Mouse (Mus musculus): ENCODE data around the gene Ddx19b. TPM values are rescaled to one million over a fixed set of nuclear protein-coding genes. Genes with fewer than 3 reads are reported as not detected.

The Ddx19b gene
- total and polyA plus RNA-seq, 3 experiments = 12.6 to 14.4 (median 13.5) TPM

DNA sequence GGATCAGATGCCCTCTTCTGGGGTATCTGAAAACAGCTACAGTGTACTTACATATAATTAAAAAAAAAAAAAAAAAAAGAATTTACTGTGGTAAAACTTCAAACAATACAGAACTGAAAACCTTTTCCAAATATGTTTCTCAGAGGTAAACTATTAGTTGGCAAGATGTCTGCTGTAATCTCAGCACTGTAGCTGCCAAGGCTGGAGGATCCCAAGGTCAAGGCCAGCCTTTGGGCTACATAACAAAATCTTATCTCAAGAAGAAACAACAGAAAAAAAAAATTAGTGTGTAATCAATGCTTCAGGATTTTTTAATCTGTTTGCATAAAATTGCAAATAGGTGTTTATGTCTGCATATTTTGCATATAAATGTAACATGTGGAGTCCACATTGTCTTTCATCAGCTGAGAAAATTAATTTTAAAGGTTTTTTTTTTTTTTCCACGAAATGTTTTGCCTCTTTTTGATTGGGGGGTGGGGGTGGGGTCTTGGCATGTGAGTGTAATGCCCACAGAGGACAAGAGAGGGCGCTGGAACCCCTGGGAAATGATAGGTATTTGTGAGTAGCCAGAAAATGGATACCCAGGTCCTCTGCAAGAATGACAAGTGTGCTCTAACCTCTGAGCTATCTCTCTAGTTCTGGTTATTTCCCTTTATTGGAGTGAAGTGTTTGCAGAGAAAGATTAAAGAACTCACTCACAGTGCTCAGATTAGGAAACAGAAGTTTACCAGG lies 12.6 kb upstream of the Ddx19b start:
- TF ChIP-seq CTCF (conservative IDR thresholded peaks at IDR 0.05 in 1 of 2, IDR thresholded peaks at IDR 0.05 in 1 of 2; ENCODE audit: low read depth in 2 of 2, low read length in 2 of 2) (peak; percentile 9 to 45; a peak in 2 of 4 replicates), MEF2A (IDR thresholded peaks at IDR 0.05; ENCODE audit: borderline replicate concordance, low read depth, low read length) (no peak), NRF1 (IDR thresholded peaks at IDR 0.05; ENCODE audit: low read depth, low read length) (no peak), KAT2A (IDR thresholded peaks at IDR 0.05; ENCODE audit: insufficient replicate concordance, low read length) (no peak), ZNF384 (IDR thresholded peaks at IDR 0.05; ENCODE audit: low read depth, low read length) (no peak)
- no peaks in the 10 kb centered on the region for H3K9me3 ChIP-seq (replicated peaks; ENCODE audit: low read length)
- no peak for DNase-seq (ENCODE audit: extremely low read depth)
- no peak overlapping the region for H3K9ac ChIP-seq (ENCODE audit: insufficient read depth, low read depth)
- peaks cover 83 to 97% of the 10 kb centered on the region in 2 experiments for H3K36me3 ChIP-seq (replicated peaks in 1 of 2; ENCODE audit: control insufficient read depth in 1 of 2, insufficient read depth in 1 of 2, low read length in 1 of 2)
- H3K79me2 ChIP-seq (replicated peaks; ENCODE audit: control insufficient read depth, extremely low read depth, insufficient read depth, poor library complexity, severe bottlenecking) = peaks cover 6% of the 10 kb centered on the region
- no peak overlapping the region for H3K4me2 ChIP-seq (ENCODE audit: insufficient read depth, low read depth, poor library complexity, severe bottlenecking)
- H3K4me3 ChIP-seq (replicated peaks in 1 of 3; ENCODE audit: low read depth in 2 of 3, low read length in 2 of 3, poor library complexity in 1 of 3) = no peak overlapping the region
- no peaks in the 10 kb centered on the region for H3K4me1 ChIP-seq (ENCODE audit: control insufficient read depth in 1 of 2, insufficient read depth in 2 of 2)
- H3K27ac ChIP-seq (ENCODE audit: insufficient read depth, low read depth) = no peak overlapping the region
- dilution Hi-C loops (cut with MboI; ENCODE audit: extremely low pct_ligation_motif_present, extremely low pct_unique_long_range_greater_than_20kb, low sequenced_read_pairs) (no loop called here), in situ Hi-C loops (cut with MboI; ENCODE audit: low pct_ligation_motif_present, low pct_unique_long_range_greater_than_20kb, low sequenced_read_pairs) (no loop called here)
- H3K27me3 ChIP-seq (replicated peaks) = no peaks in the 10 kb centered on the region

- peaks cover 78 to 95% of the 10 kb centered on the region in 2 experiments for H3K36me3 ChIP-seq (replicated peaks in 1 of 2; ENCODE audit: control insufficient read depth in 1 of 2, insufficient read depth in 1 of 2, low read length in 1 of 2)
- H3K27ac ChIP-seq (ENCODE audit: insufficient read depth, low read depth) = no peak overlapping the region
- no peak overlapping the region for H3K4me2 ChIP-seq (ENCODE audit: insufficient read depth, low read depth, poor library complexity, severe bottlenecking)
- H3K79me2 ChIP-seq (replicated peaks; ENCODE audit: control insufficient read depth, extremely low read depth, insufficient read depth, poor library complexity, severe bottlenecking) = peaks cover 19% of the 10 kb centered on the region
- no peaks in the 10 kb centered on the region for H3K27me3 ChIP-seq (replicated peaks)
- H3K4me3 ChIP-seq (replicated peaks in 1 of 3; ENCODE audit: low read depth in 2 of 3, low read length in 2 of 3, poor library complexity in 1 of 3) = no peak overlapping the region
- no peaks in the 10 kb centered on the region for H3K9me3 ChIP-seq (replicated peaks; ENCODE audit: low read length)
- peaks cover 0 to 2% of the 10 kb centered on the region in 2 experiments; a peak in 1 of 4 replicates for H3K4me1 ChIP-seq (ENCODE audit: control insufficient read depth in 1 of 2, insufficient read depth in 2 of 2)
- H3K9ac ChIP-seq (ENCODE audit: insufficient read depth, low read depth) = no peak overlapping the region
- no peak for DNase-seq (ENCODE audit: extremely low read depth)
- TF ChIP-seq NRF1 (IDR thresholded peaks at IDR 0.05; ENCODE audit: low read depth, low read length) (no peak), ZC3H11A (IDR thresholded peaks at IDR 0.05; ENCODE audit: low read depth, low read length) (no peak), HCFC1 (IDR thresholded peaks at IDR 0.05; ENCODE audit: low read depth, low read length) (no peak), POLR2AphosphoS2 (IDR thresholded peaks at IDR 0.05; ENCODE audit: low read depth, low read length) (no peak), MAX (IDR thresholded peaks at IDR 0.05; ENCODE audit: low read length) (no peak), TBP (conservative IDR thresholded peaks at IDR 0.05; ENCODE audit: low read depth, low read length) (no peak), ELF1 (IDR thresholded peaks at IDR 0.05; ENCODE audit: low read depth, low read length) (no peak), CHD2 (IDR thresholded peaks at IDR 0.05; ENCODE audit: low read length) (no peak), MXI1 (IDR thresholded peaks at IDR 0.05; ENCODE audit: low read depth, low read length) (no peak), SMC3 (IDR thresholded peaks at IDR 0.05; ENCODE audit: low read depth, low read length) (no peak), CHD1 (IDR thresholded peaks at IDR 0.05; ENCODE audit: low read depth, low read length) (no peak), MAZ (IDR thresholded peaks at IDR 0.05; ENCODE audit: low read depth, low read length) (no peak), KAT2A (IDR thresholded peaks at IDR 0.05; ENCODE audit: insufficient replicate concordance, low read length) (no peak), NELFE (IDR thresholded peaks at IDR 0.05; ENCODE audit: low read depth, low read length) (no peak), MYC (IDR thresholded peaks at IDR 0.05; ENCODE audit: low read depth, low read length) (no peak), IRF4 (IDR thresholded peaks at IDR 0.05; ENCODE audit: low read depth, low read length) (no peak)
- dilution Hi-C loops (cut with MboI; ENCODE audit: extremely low pct_ligation_motif_present, extremely low pct_unique_long_range_greater_than_20kb, low sequenced_read_pairs) (no loop called here), in situ Hi-C loops (cut with MboI; ENCODE audit: low pct_ligation_motif_present, low pct_unique_long_range_greater_than_20kb, low sequenced_read_pairs) (no loop called here)
Measured at GRCm38 (mm10) chr8:111042546-111042945, 11.0 kb upstream of the Ddx19b start.

Measured in CH12.LX (cell line).